Mouse (Mus musculus): ENCODE results near the gene Gjb5. TPM values are rescaled to one million over a fixed set of nuclear protein-coding genes. Genes with fewer than 3 reads are reported as not detected.

The Gjb5 gene
- polyA plus RNA-seq, 1 experiment, result 0.10 TPM

DNA sequence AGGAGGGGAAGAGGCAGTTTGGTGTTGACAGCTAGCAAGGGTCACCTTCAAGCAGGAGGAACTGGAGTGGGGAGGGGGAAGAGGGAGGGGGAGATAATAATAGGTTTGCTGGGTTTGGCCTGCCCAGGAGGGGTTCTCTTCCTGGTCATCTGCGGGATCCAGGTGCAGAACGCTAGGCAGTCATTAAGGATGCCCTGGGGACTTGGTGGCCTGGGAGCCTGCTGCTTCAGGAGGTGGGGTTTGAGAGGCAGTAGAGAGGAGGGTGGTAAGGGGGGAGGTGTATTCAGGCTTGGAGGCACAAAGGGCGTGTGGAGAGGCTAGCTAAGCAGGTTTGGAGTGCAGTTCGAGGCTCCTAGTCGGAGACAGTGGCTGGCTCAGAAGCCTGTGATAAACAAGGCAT, 7.5 kb upstream of the Gjb5 start:
- H3K36me3 ChIP-seq (ENCODE audit: control insufficient read depth, insufficient read depth, low read length), result no peaks in the 10 kb centered on the region

DNA sequence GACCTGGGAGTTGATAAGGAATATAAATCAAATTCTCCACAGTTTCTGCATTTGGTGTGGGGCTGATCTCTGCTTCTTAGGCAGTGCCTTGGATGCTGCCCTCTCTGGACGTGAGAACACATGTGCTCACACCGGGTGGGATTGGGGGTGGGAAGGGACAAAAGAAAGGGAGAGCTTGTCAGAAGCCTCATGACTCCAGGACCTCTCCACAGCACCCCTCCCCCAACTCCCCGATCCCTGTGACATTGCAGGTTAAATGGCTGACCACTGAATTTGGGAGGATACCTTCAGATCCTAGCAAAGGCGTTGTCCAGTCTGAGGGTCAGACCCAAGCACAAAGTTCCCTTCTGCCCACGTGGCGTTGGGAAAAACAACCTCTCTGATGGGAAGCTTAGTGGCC, 6.5 kb upstream of the Gjb5 start:
- Histone ChIP-seq H3K27ac (ENCODE audit: insufficient read depth, low read depth, low read length) (no peak overlapping the region), H3K4me1 (ENCODE audit: control insufficient read depth, insufficient read depth, insufficient read length, low read length) (no peaks in the 10 kb centered on the region), H3K4me3 (ENCODE audit: low read depth, low read length) (no peak overlapping the region), H3K36me3 (ENCODE audit: control insufficient read depth, insufficient read depth, low read length) (no peaks in the 10 kb centered on the region), H3K27me3 (ENCODE audit: control insufficient read depth, insufficient read depth, low read length) (no peaks in the 10 kb centered on the region)
- TF ChIP-seq POLR2A (IDR thresholded peaks at IDR 0.05; ENCODE audit: low read depth, low read length), result no peak
- no peak for TF ChIP-seq CTCF (IDR thresholded peaks at IDR 0.05; ENCODE audit: extremely low read depth, insufficient read length, insufficient replicate concordance, low read depth, low read length)
- 59% methylated on average over 6 of the region's 6 CpGs for WGBS

More for the DNA sequence above, 7.5 kb upstream of the Gjb5 start:
- 30% methylated on average over 5 of the region's 5 CpGs for WGBS
- H3K4me3 ChIP-seq (ENCODE audit: low read depth, low read length), result no peak overlapping the region
- no peak for TF ChIP-seq POLR2A (IDR thresholded peaks at IDR 0.05; ENCODE audit: low read depth, low read length)
- no peak for TF ChIP-seq CTCF (IDR thresholded peaks at IDR 0.05; ENCODE audit: extremely low read depth, insufficient read length, insufficient replicate concordance, low read depth, low read length)
- no peaks in the 10 kb centered on the region for H3K27me3 ChIP-seq (ENCODE audit: control insufficient read depth, insufficient read depth, low read length)
- no peaks in the 10 kb centered on the region for H3K4me1 ChIP-seq (ENCODE audit: control insufficient read depth, insufficient read depth, insufficient read length, low read length)
- no peak overlapping the region for H3K27ac ChIP-seq (ENCODE audit: insufficient read depth, low read depth, low read length)

- no peaks in the 10 kb centered on the region for H3K4me1 ChIP-seq (ENCODE audit: control insufficient read depth, insufficient read depth, insufficient read length, low read length)
- TF ChIP-seq CTCF (IDR thresholded peaks at IDR 0.05; ENCODE audit: extremely low read depth, insufficient read length, insufficient replicate concordance, low read depth, low read length) (peak; percentile 52; the same call in 1 of the 2 replicates), POLR2A (IDR thresholded peaks at IDR 0.05; ENCODE audit: low read depth, low read length) (no peak)
- WGBS, result 54% methylated on average over 4 of the region's 4 CpGs
These were observed 5.3 kb upstream of the Gjb5 start for GRCm38 (mm10) chr4:127363331-127363730.

DNA sequence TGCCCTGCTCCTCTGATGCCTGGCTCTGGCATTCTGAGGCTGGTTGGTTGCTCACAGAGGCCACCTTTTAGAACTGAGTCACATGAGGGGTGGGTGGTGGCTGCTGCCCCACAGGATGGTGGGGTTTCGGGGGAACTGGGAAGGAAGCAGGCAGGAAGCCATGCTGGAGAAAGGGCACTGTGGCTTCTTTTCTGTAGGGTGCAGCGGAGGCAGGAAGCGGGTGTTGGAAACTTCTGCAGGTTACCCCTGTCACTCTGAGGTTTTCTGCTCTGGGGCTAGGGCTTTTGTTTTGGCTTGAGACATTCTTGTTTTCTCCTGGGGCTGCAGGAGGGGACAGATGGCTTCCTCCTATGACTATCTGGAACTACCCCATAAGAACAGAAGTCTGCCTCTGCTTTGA, 4.5 kb upstream of the Gjb5 start:
- no peaks in the 10 kb centered on the region for H3K4me1 ChIP-seq (ENCODE audit: control insufficient read depth, insufficient read depth, insufficient read length, low read length)
- no peaks in the 10 kb centered on the region for H3K27me3 ChIP-seq (ENCODE audit: control insufficient read depth, insufficient read depth, low read length)
- no peak overlapping the region for H3K27ac ChIP-seq (ENCODE audit: insufficient read depth, low read depth, low read length)
- H3K36me3 ChIP-seq (ENCODE audit: control insufficient read depth, insufficient read depth, low read length), result no peaks in the 10 kb centered on the region
- TF ChIP-seq POLR2A (IDR thresholded peaks at IDR 0.05; ENCODE audit: low read depth, low read length) (no peak), CTCF (IDR thresholded peaks at IDR 0.05; ENCODE audit: extremely low read depth, insufficient read length, insufficient replicate concordance, low read depth, low read length) (no peak)
- no peak overlapping the region for H3K4me3 ChIP-seq (ENCODE audit: low read depth, low read length)
- WGBS, result 85% methylated on average over 3 of the region's 3 CpGs

More at GRCm38 (mm10) chr4:127363331-127363730, 5.3 kb upstream of the Gjb5 start:
- Histone ChIP-seq H3K27me3 (ENCODE audit: control insufficient read depth, insufficient read depth, low read length) (no peaks in the 10 kb centered on the region), H3K36me3 (ENCODE audit: control insufficient read depth, insufficient read depth, low read length) (no peaks in the 10 kb centered on the region), H3K27ac (ENCODE audit: insufficient read depth, low read depth, low read length) (no peak overlapping the region), H3K4me3 (ENCODE audit: low read depth, low read length) (no peak overlapping the region)

DNA sequence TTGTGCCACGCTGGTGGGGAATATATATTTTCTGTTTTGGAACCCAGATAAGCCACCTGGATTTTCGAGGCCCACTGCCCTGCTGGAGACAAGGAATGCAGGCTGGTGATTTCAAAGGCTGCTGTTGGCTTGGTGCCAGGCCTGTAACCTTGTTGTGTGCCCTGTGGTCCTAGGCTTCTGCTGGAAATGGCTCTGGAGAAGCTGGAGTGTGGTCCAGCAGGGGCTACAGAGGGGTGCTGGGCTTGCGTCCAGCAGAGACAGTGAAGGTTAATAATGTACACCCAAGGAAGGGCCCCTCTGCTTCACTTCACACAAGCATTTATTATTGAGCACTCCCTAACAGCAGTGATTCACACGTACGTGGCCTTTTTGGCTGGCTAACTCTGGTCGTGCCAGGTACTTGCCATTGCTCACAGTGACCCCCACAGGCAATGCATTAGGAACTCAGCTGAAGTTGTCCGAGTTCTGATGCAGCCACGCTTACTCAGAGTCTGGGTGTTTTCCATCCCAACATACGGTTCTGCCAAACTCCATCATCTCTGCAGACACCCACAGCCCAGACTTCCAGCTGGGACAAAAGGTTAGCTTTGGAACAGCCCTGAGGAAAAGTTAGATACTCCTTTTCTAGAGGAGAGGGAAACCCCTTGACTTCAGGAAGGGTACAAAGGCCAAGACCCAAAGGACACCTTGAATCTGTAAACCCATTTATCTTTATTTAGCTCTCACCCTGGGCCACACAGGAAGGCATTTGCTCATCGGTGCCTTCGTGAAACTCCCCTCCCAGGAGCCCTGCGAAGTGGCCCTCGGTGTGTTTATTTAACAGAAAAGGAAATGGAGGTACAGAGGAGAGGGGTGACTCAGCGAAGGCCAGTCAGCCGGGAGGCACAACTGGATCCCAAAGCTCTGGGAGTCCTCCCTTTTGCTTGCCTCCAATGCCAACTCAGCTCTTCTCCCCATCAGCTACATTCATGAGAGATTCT, 3.2 kb downstream of the Gjb5 start:
- TF ChIP-seq CTCF (IDR thresholded peaks at IDR 0.05; ENCODE audit: extremely low read depth, insufficient read length, insufficient replicate concordance, low read depth, low read length) (no peak), POLR2A (IDR thresholded peaks at IDR 0.05; ENCODE audit: low read depth, low read length) (no peak)
- 40% methylated on average over 15 of the region's 15 CpGs for WGBS
- Histone ChIP-seq H3K4me1 (ENCODE audit: control insufficient read depth, insufficient read depth, insufficient read length, low read length) (no peaks in the 10 kb centered on the region), H3K36me3 (ENCODE audit: control insufficient read depth, insufficient read depth, low read length) (no peaks in the 10 kb centered on the region), H3K27me3 (ENCODE audit: control insufficient read depth, insufficient read depth, low read length) (no peaks in the 10 kb centered on the region), H3K27ac (ENCODE audit: insufficient read depth, low read depth, low read length) (no peak overlapping the region), H3K4me3 (ENCODE audit: low read depth, low read length) (no peak overlapping the region)

DNA sequence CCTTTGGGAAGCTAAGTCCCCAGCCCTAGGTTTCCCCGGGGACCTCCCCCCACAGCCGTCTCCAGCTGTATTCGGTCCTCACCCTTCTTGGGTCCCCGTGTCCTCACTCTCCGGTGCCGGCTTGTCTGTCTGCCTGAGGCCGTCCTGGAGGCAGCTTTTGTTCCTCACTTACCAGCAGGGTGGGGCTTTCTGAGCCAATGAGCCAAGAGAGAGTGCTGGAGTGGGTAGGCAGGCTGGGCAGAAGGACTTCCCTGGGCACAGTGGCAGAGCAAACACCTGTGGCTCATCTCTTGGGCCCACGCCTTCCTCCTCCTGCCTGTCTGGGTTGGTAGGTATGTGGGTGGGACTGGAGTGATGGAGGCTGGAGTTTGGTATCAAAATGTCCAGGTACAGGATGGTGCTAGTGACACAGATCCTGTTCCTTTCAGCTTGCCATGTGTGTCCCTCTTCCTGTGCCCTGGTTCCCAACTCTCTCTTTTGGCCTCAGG, 4.0 kb downstream of the Gjb5 start, which contains the start of gene Gjb4:
Gene Gjb4, minus strand, starts transcription at position 131 of the 488 bp plus-strand sequence.
- no peaks in the 10 kb centered on the region for H3K4me1 ChIP-seq (ENCODE audit: control insufficient read depth, insufficient read depth, insufficient read length, low read length)
- no peaks in the 10 kb centered on the region for H3K36me3 ChIP-seq (ENCODE audit: control insufficient read depth, insufficient read depth, low read length)
- 42% methylated on average over 8 of the region's 8 CpGs for WGBS
- no peak within 1 kb of the TSS for H3K27ac ChIP-seq (ENCODE audit: insufficient read depth, low read depth, low read length)
- no peak within 1 kb of the TSS for H3K4me3 ChIP-seq (ENCODE audit: low read depth, low read length)
- TF ChIP-seq CTCF (IDR thresholded peaks at IDR 0.05; ENCODE audit: extremely low read depth, insufficient read length, insufficient replicate concordance, low read depth, low read length), result no peak
- H3K27me3 ChIP-seq (ENCODE audit: control insufficient read depth, insufficient read depth, low read length), result no peaks in the 10 kb centered on the region

GRCm38 (mm10) chr4:127352594-127352993, 5.4 kb downstream of the Gjb5 start:
- H3K27me3 ChIP-seq (ENCODE audit: control insufficient read depth, insufficient read depth, low read length), result no peaks in the 10 kb centered on the region
- no peak overlapping the region for H3K4me3 ChIP-seq (ENCODE audit: low read depth, low read length)
- WGBS, result 53% methylated on average over 1 of the region's 1 CpGs
- TF ChIP-seq CTCF (IDR thresholded peaks at IDR 0.05; ENCODE audit: extremely low read depth, insufficient read length, insufficient replicate concordance, low read depth, low read length), result no peak
- no peak for TF ChIP-seq POLR2A (IDR thresholded peaks at IDR 0.05; ENCODE audit: low read depth, low read length)
- H3K4me1 ChIP-seq (ENCODE audit: control insufficient read depth, insufficient read depth, insufficient read length, low read length), result no peaks in the 10 kb centered on the region
- H3K27ac ChIP-seq (ENCODE audit: insufficient read depth, low read depth, low read length), result no peak overlapping the region
- H3K36me3 ChIP-seq (ENCODE audit: control insufficient read depth, insufficient read depth, low read length), result no peaks in the 10 kb centered on the region

All from small intestine, adult 2 months (tissue).